Mouse (Mus musculus) embryonic fibroblast, embryonic 13.5 days (primary cell): Measurements from ENCODE around the gene 4930415O20Rik.

Experiments
- CTCF ChIP-seq: IDR thresholded peaks from 2 replicates; pipeline ENCODE4 v1.5.1; 2011; ENCODE audit warnings: mild to moderate bottlenecking, control low read depth, low read length, moderate library complexity, borderline replicate concordance; ENCODE audit not compliant: insufficient read depth
- POLR2A ChIP-seq: IDR thresholded peaks from 2 replicates; pipeline ENCODE4 v1.6.1; 2011; ENCODE audit warnings: low read depth, mild to moderate bottlenecking, control low read depth, low read length, moderate library complexity

DNA sequence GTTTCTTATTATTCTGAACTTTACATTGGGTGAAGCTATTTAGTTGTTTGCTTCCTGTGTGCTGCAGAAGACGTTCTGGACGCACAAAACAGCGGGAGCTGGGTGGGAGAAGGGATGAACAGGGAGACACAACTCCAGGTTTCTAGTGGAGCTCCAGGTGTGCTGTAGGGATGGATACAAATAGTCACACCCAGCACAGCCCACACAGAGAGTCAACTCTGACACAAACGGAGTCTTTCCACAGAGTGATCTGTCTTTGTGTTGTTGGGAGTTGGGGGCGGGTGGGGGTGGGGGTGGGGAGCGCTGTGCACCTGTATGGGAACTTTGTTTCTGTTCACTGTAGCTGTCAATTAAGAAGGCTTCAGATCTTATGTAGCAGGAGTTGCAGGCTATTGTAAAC, 51.9 kb downstream of the 4930415O20Rik start:
- TF ChIP-seq CTCF (no peak), POLR2A (no peak)
